Mouse (Mus musculus) kidney, adult 2 months (tissue): Measurements from ENCODE around the gene Ifnl2. TPM values are rescaled to one million over a fixed set of nuclear protein-coding genes. Genes with fewer than 3 reads are reported as not detected.

Experiments used
- DNase-seq: peaks from one replicate; pipeline ENCODE4 v3.0.0; 2021
- H3K27ac ChIP-seq: fragments of 200-500 bp; 2 replicates; pipeline ENCODE4 v1.5.1; 2012; ENCODE audit warnings: low read depth, low read length, control low read depth, inconsistent platforms; ENCODE audit not compliant: insufficient read depth
- H3K27me3 ChIP-seq: fragments of 200-500 bp; replicated peaks from 2 replicates; pipeline ENCODE4 v1.6.1; 2012; ENCODE audit warnings: mild to moderate bottlenecking, moderate library complexity, low read length, inconsistent platforms; ENCODE audit not compliant: control insufficient read depth, insufficient read depth
- H3K36me3 ChIP-seq: fragments of 200-500 bp; 2 replicates; pipeline ENCODE4 v1.6.1; 2012; ENCODE audit warnings: mild to moderate bottlenecking, moderate library complexity, low read length, inconsistent platforms; ENCODE audit not compliant: control insufficient read depth, insufficient read depth
- H3K4me1 ChIP-seq: fragments of 200-500 bp; 2 replicates; pipeline ENCODE4 v1.6.1; 2011; ENCODE audit warnings: low read length; ENCODE audit not compliant: control insufficient read depth, insufficient read depth
- H3K4me3 ChIP-seq: fragments of 200-500 bp; 2 replicates; pipeline ENCODE4 v1.5.1; 2011; ENCODE audit warnings: mild to moderate bottlenecking, low read depth, low read length, control low read depth; ENCODE audit not compliant: insufficient read depth
- CTCF ChIP-seq: fragments of 200-500 bp; conservative IDR thresholded peaks from 2 replicates; pipeline ENCODE4 v1.5.1; 2011; ENCODE audit warnings: low read depth, mild to moderate bottlenecking, control low read depth, low read length, moderate library complexity, mixed read lengths; ENCODE audit not compliant: insufficient read depth, insufficient read length
- POLR2A ChIP-seq: fragments of 200-500 bp; IDR thresholded peaks from one replicate; pipeline ENCODE4 v1.6.1; 2011; ENCODE audit warnings: low read depth, low read length, control low read depth
- WGBS: fragments of 180-500 bp; shearing (Covaris S2); methylation state at CpG from one replicate; pipeline ENCODE4 v1.1.7; 2018; 5-methylcytosine and 5-hydroxymethylcytosine counted together
- polyA plus RNA-seq: library from polyadenylated mRNA; depleted of rRNA; stranded (reverse); fragments of >200 nt; gene quantifications from 2 replicates; pipeline ENCODE4 v1.2.3, GENCODE M21; 2012

Gene Ifnl2
- polyA plus RNA-seq, 1 experiment = not detected

GRCm38 (mm10) chr7:28492310-28492709, 17.9 kb downstream of the Ifnl2 start:
- Histone ChIP-seq H3K4me1 (no peaks in the 10 kb centered on the region), H3K4me3 (no peak overlapping the region), H3K27me3 (no peaks in the 10 kb centered on the region), H3K27ac (no peak overlapping the region), H3K36me3 (no peaks in the 10 kb centered on the region)
- 91% methylated on average over 8 of the region's 8 CpGs for WGBS
- TF ChIP-seq POLR2A = no peak
- no peak for TF ChIP-seq CTCF
- DNase-seq = no peak

DNA sequence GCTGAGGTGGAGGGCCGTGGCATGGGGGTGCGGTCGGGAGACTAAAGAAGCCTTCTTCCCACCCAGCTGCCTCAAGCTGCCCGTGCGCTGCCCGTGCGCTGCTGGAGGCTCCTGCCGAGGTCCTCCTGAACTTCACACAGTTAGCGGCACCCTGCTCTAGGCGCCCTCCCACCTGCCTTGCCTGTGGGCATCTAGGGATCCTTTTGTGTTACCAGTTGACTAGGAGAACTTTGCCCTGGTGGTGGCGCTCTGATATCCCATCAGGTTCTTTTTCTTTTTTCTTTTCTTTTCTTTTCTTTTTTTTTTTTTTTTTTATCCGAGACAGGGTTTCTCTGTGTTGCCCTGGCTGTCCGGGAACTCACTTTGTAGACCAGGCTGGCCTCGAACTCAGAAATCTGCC, 19.4 kb downstream of the Ifnl2 start:
- Histone ChIP-seq H3K36me3 (no peaks in the 10 kb centered on the region), H3K4me1 (no peaks in the 10 kb centered on the region), H3K4me3 (no peak overlapping the region), H3K27ac (no peak overlapping the region), H3K27me3 (no peaks in the 10 kb centered on the region)
- 40% methylated on average over 14 of the region's 14 CpGs for WGBS
- TF ChIP-seq CTCF = no peak
- no peak for TF ChIP-seq POLR2A
- DNase-seq = no peak

- Histone ChIP-seq H3K36me3 (no peaks in the 10 kb centered on the region), H3K4me1 (no peaks in the 10 kb centered on the region), H3K27ac (no peak overlapping the region), H3K4me3 (no peak overlapping the region), H3K27me3 (no peaks in the 10 kb centered on the region)
- 4% methylated on average over 10 of the region's 10 CpGs for WGBS
- TF ChIP-seq POLR2A (no peak), CTCF (peak; percentile 79)
- DNase-seq = peak; percentile 88
These were observed 19.8 kb downstream of the Ifnl2 start for GRCm38 (mm10) chr7:28490410-28490809.

GRCm38 (mm10) chr7:28488030-28488491, 22.2 kb downstream of the Ifnl2 start:
- TF ChIP-seq POLR2A = no peak
- TF ChIP-seq CTCF = no peak
- Histone ChIP-seq H3K36me3 (no peaks in the 10 kb centered on the region), H3K27me3 (no peaks in the 10 kb centered on the region), H3K4me3 (no peak overlapping the region), H3K27ac (no peak overlapping the region), H3K4me1 (no peaks in the 10 kb centered on the region)
- peak; percentile 25 for DNase-seq
- 5% methylated on average over 16 of the region's 16 CpGs for WGBS

GRCm38 (mm10) chr7:28484192-28484591, 26.1 kb downstream of the Ifnl2 start:
- TF ChIP-seq CTCF (no peak), POLR2A (no peak)
- DNase-seq = no peak
- Histone ChIP-seq H3K27me3 (no peaks in the 10 kb centered on the region), H3K27ac (no peak overlapping the region), H3K4me1 (no peaks in the 10 kb centered on the region), H3K36me3 (no peaks in the 10 kb centered on the region), H3K4me3 (no peak overlapping the region)
- 35% methylated on average over 4 of the region's 4 CpGs for WGBS

DNA sequence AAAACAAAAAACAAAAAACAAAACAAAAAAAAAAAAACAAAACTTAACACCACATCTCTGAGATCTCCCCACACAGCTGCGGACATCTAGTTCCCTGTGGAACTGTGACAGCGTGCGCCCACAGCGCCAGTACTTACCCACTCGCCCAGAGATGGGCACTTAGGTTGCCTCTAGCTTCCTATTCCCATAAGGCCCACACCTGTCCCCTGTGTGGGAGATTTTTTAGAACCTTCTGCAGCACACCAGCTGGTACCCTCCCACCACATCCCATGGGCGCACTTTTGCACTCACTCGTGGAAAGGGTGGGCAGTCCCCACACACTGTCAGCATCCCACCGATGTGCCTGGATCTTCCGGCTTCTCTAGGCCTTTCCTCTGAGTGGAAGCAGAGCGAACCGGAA, 27.4 kb downstream of the Ifnl2 start:
- TF ChIP-seq CTCF (no peak), POLR2A (no peak)
- H3K27ac ChIP-seq = no peak overlapping the region
- H3K4me1 ChIP-seq = no peaks in the 10 kb centered on the region
- DNase-seq = no peak
- 79% methylated on average over 11 of the region's 11 CpGs for WGBS
- no peaks in the 10 kb centered on the region for H3K36me3 ChIP-seq
- H3K27me3 ChIP-seq = no peaks in the 10 kb centered on the region
- H3K4me3 ChIP-seq = no peak overlapping the region

DNA sequence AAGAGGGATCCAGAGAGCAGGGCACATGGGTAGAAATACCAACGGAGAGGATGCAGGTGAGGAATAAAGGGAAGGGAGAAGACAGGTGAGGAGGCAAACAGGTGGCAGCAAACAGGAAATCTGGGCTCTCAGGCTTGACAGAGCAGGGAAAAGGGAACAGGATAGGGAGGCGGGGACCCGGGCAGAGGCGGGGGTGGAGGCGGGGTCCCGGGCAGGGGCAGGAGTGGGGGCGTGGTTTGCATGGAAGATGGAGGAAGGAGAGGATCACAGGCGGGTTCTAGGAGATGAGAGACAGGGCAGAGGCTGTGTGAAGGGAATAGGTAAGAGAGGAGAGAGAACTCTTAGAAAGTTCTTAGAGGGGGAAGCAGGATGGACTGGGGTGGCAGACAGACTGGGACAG, 31.4 kb downstream of the Ifnl2 start:
- Histone ChIP-seq H3K4me3 (no peak overlapping the region), H3K36me3 (no peaks in the 10 kb centered on the region), H3K27me3 (no peaks in the 10 kb centered on the region), H3K27ac (no peak overlapping the region), H3K4me1 (no peaks in the 10 kb centered on the region)
- TF ChIP-seq POLR2A = no peak
- no peak for TF ChIP-seq CTCF
- whole genome bisulfite sequencing = 6% methylated on average over 8 of the region's 8 CpGs
- no peak for DNase-seq

- 84% methylated on average over 5 of the region's 5 CpGs for WGBS
These were observed 32.9 kb downstream of the Ifnl2 start for GRCm38 (mm10) chr7:28477363-28477762.

More at GRCm38 (mm10) chr7:28477363-28477762, 32.9 kb downstream of the Ifnl2 start:
- Histone ChIP-seq H3K27me3 (no peaks in the 10 kb centered on the region), H3K36me3 (no peaks in the 10 kb centered on the region), H3K27ac (no peak overlapping the region), H3K4me1 (no peaks in the 10 kb centered on the region), H3K4me3 (no peak overlapping the region)
- DNase-seq = no peak
- no peak for TF ChIP-seq CTCF
- TF ChIP-seq POLR2A = no peak
